Mouse (Mus musculus) heart, embryonic 16.5 days (tissue): ENCODE results near the gene Scd3. TPM values are rescaled to one million over a fixed set of nuclear protein-coding genes. Genes with fewer than 3 reads are reported as not detected.

Experiments
- ATAC-seq: fragments of 200-750 bp; cut with Nextera tagmentation; replicated peaks from 2 replicates; pipeline ENCODE4 v1.8.0; 2017; ENCODE audit warnings: moderate number of reproducible peaks; ENCODE audit not compliant: insufficient read depth, low FRiP score; ENCODE audit errors: extremely low read depth
- H3K27ac ChIP-seq: fragments of 300-500 bp; sonication (generic); 2 replicates; pipeline ENCODE4 v1.5.1; 2014; ENCODE audit warnings: mild to moderate bottlenecking, low read length, control low read depth, moderate library complexity
- H3K27me3 ChIP-seq: fragments of 300-500 bp; sonication (generic); 2 replicates; pipeline ENCODE4 v1.6.1; 2014; ENCODE audit warnings: low read length, mixed read lengths; ENCODE audit not compliant: control insufficient read depth, insufficient read depth
- H3K36me3 ChIP-seq: fragments of 300-500 bp; sonication (generic); 2 replicates; pipeline ENCODE4 v1.6.1; 2014; ENCODE audit not compliant: control insufficient read depth, insufficient read depth
- H3K4me1 ChIP-seq: fragments of 300-500 bp; sonication (generic); 2 replicates; pipeline ENCODE4 v1.6.1; 2014; ENCODE audit warnings: low read length, mixed read lengths; ENCODE audit not compliant: control insufficient read depth, insufficient read depth
- H3K4me2 ChIP-seq: fragments of 300-500 bp; sonication (generic); 2 replicates; pipeline ENCODE4 v1.6.1; 2014; ENCODE audit warnings: low read depth, mild to moderate bottlenecking, control low read depth, low read length
- H3K4me3 ChIP-seq: fragments of 300-500 bp; sonication (generic); 2 replicates; pipeline ENCODE4 v1.5.1; 2014; ENCODE audit warnings: mild to moderate bottlenecking, control low read depth, low read length
- H3K9ac ChIP-seq: fragments of 300-500 bp; sonication (generic); 2 replicates; pipeline ENCODE4 v1.6.1; 2014; ENCODE audit warnings: low read length, control low read depth
- H3K9me3 ChIP-seq: fragments of 300-500 bp; sonication (generic); replicated peaks from 2 replicates; pipeline ENCODE4 v1.6.1; 2016; ENCODE audit warnings: low read length; ENCODE audit not compliant: control insufficient read depth
- WGBS: fragments of 180-500 bp; shearing (Covaris S2); extraction: QIAGEN DNeasy Blood & Tissue Kit; methylation state at CpG from one replicate; pipeline ENCODE4 v1.1.7; 2014; 5-methylcytosine and 5-hydroxymethylcytosine counted together
- polyA plus RNA-seq: library from polyadenylated mRNA; unstranded; fragments of >200 nt; fragmentation: Nextera tagmentation; extraction: Ambion mirVana; gene quantifications from 2 replicates; pipeline ENCODE4 v1.2.1, GENCODE M21; 2015

The Scd3 gene
- polyA plus RNA-seq, 1 experiment from 2014 or later: 0.16 TPM

GRCm38 (mm10) chr19:44189056-44189455, 14.0 kb upstream of the Scd3 start:
- Histone ChIP-seq H3K9me3 (no peaks in the 10 kb centered on the region), H3K4me3 (no peak overlapping the region), H3K36me3 (no peaks in the 10 kb centered on the region), H3K27me3 (no peaks in the 10 kb centered on the region), H3K27ac (no peak overlapping the region), H3K9ac (no peak overlapping the region), H3K4me2 (no peak overlapping the region), H3K4me1 (no peaks in the 10 kb centered on the region)
- WGBS: 69% methylated on average over 4 of the region's 4 CpGs
- ATAC-seq: no peak

- no peak within 1 kb of the TSS for H3K9ac ChIP-seq
- no peaks in the 10 kb centered on the region for H3K27me3 ChIP-seq
- H3K4me2 ChIP-seq: no peak within 1 kb of the TSS
- H3K36me3 ChIP-seq: no peaks in the 10 kb centered on the region
- H3K4me3 ChIP-seq: no peak within 1 kb of the TSS
- H3K4me1 ChIP-seq: no peaks in the 10 kb centered on the region
- WGBS: 33% methylated on average over 3 of the region's 3 CpGs
- no peak within 1 kb of the TSS for H3K27ac ChIP-seq
- H3K9me3 ChIP-seq: no peaks in the 10 kb centered on the region
- no peak for ATAC-seq
These were observed 10.7 kb upstream of the Scd3 start, which contains the start of gene Pkd2l1 for GRCm38 (mm10) chr19:44192342-44192741. Gene Pkd2l1, minus strand, starts transcription at chr19:44192442.

- Histone ChIP-seq H3K9ac (no peak overlapping the region), H3K4me2 (no peak overlapping the region), H3K4me3 (no peak overlapping the region), H3K36me3 (no peaks in the 10 kb centered on the region), H3K27me3 (no peaks in the 10 kb centered on the region), H3K27ac (no peak overlapping the region), H3K9me3 (no peaks in the 10 kb centered on the region), H3K4me1 (no peaks in the 10 kb centered on the region)
- no peak for ATAC-seq
- 58% methylated on average over 7 of the region's 7 CpGs for WGBS
These were observed 9.2 kb upstream of the Scd3 start for GRCm38 (mm10) chr19:44193906-44194305.

- ATAC-seq: no peak
- H3K9ac ChIP-seq: no peak overlapping the region
- H3K4me1 ChIP-seq: no peaks in the 10 kb centered on the region
- WGBS: 10% methylated on average over 7 of the region's 7 CpGs
- H3K9me3 ChIP-seq: no peaks in the 10 kb centered on the region
- no peaks in the 10 kb centered on the region for H3K36me3 ChIP-seq
- H3K27me3 ChIP-seq: no peaks in the 10 kb centered on the region
- no peak overlapping the region for H3K4me2 ChIP-seq
- no peak overlapping the region for H3K4me3 ChIP-seq
- H3K27ac ChIP-seq: no peak overlapping the region
These were observed 7.9 kb upstream of the Scd3 start for GRCm38 (mm10) chr19:44195138-44195537.

- no peaks in the 10 kb centered on the region for H3K9me3 ChIP-seq
- H3K4me1 ChIP-seq: no peaks in the 10 kb centered on the region
- H3K9ac ChIP-seq: no peak overlapping the region
- no peaks in the 10 kb centered on the region for H3K27me3 ChIP-seq
- ATAC-seq: no peak
- H3K4me2 ChIP-seq: no peak overlapping the region
- no peaks in the 10 kb centered on the region for H3K36me3 ChIP-seq
- H3K4me3 ChIP-seq: no peak overlapping the region
- whole genome bisulfite sequencing: 71% methylated on average over 10 of the region's 10 CpGs
- no peak overlapping the region for H3K27ac ChIP-seq
These were observed 5.8 kb upstream of the Scd3 start for GRCm38 (mm10) chr19:44197053-44197852.

- ATAC-seq: no peak
- Histone ChIP-seq H3K27ac (no peak overlapping the region), H3K27me3 (no peaks in the 10 kb centered on the region), H3K9me3 (no peaks in the 10 kb centered on the region), H3K9ac (no peak overlapping the region), H3K36me3 (no peaks in the 10 kb centered on the region), H3K4me3 (no peak overlapping the region), H3K4me2 (no peak overlapping the region), H3K4me1 (no peaks in the 10 kb centered on the region)
- 88% methylated on average over 6 of the region's 6 CpGs for WGBS
These were observed 4.6 kb upstream of the Scd3 start for GRCm38 (mm10) chr19:44198494-44198893.

- H3K4me1 ChIP-seq: no peaks in the 10 kb centered on the region
- H3K9ac ChIP-seq: no peak overlapping the region
- no peaks in the 10 kb centered on the region for H3K27me3 ChIP-seq
- no peak for ATAC-seq
- no peak overlapping the region for H3K27ac ChIP-seq
- H3K36me3 ChIP-seq: no peaks in the 10 kb centered on the region
- 70% methylated on average over 2 of the region's 2 CpGs for WGBS
- no peaks in the 10 kb centered on the region for H3K9me3 ChIP-seq
- H3K4me3 ChIP-seq: no peak overlapping the region
- H3K4me2 ChIP-seq: no peak overlapping the region
These were observed 4.1 kb upstream of the Scd3 start for GRCm38 (mm10) chr19:44198964-44199363.

- H3K4me1 ChIP-seq: no peaks in the 10 kb centered on the region
- H3K4me2 ChIP-seq: no peak overlapping the region
- no peaks in the 10 kb centered on the region for H3K36me3 ChIP-seq
- no peaks in the 10 kb centered on the region for H3K9me3 ChIP-seq
- H3K4me3 ChIP-seq: no peak overlapping the region
- H3K9ac ChIP-seq: no peak overlapping the region
- no peak for ATAC-seq
- no peak overlapping the region for H3K27ac ChIP-seq
- no peaks in the 10 kb centered on the region for H3K27me3 ChIP-seq
- 63% methylated on average over 2 of the region's 2 CpGs for WGBS
These were observed 4.0 kb downstream of the Scd3 start for GRCm38 (mm10) chr19:44207079-44207478.

GRCm38 (mm10) chr19:44215255-44215654, 12.2 kb downstream of the Scd3 start:
- Histone ChIP-seq H3K9me3 (no peaks in the 10 kb centered on the region), H3K27me3 (no peaks in the 10 kb centered on the region), H3K4me1 (no peaks in the 10 kb centered on the region), H3K4me2 (no peak overlapping the region), H3K36me3 (no peaks in the 10 kb centered on the region), H3K27ac (no peak overlapping the region), H3K9ac (no peak overlapping the region), H3K4me3 (no peak overlapping the region)
- ATAC-seq: no peak
- 74% methylated on average over 12 of the region's 12 CpGs for WGBS
